Mouse (Mus musculus) left cerebral cortex, adult 9 months (tissue): Measurements from ENCODE around the gene Slc1a5.

Source experiments
- DNase-seq, 2 experiments: peaks; one replicate each; pipeline ENCODE4 v3.0.0; 2022; ENCODE audit warnings: low spot score in 2 of 2

Slc1a5 gene

GRCm38 (mm10) chr7:16780825-16781554 lies at the start of gene Slc1a5:
Gene Slc1a5 (plus strand): TSS chr7:16781340.
- peak; percentile 22 to 71 for DNase-seq

GRCm38 (mm10) chr7:16731893-16732422 lies 49.2 kb upstream of the Slc1a5 start:
- DNase-seq: no peak

GRCm38 (mm10) chr7:16737606-16738072 lies 43.5 kb upstream of the Slc1a5 start:
- no peak for DNase-seq

- DNase-seq: peak; percentile 98 to 99
Observed at GRCm38 (mm10) chr7:16738073-16738696, 43.0 kb upstream of the Slc1a5 start, which contains the start of gene Ap2s1. Gene Ap2s1 (plus strand): TSS chr7:16738410.

GRCm38 (mm10) chr7:16739056-16739604 lies 42.0 kb upstream of the Slc1a5 start:
- DNase-seq: no peak

GRCm38 (mm10) chr7:16745373-16745772 lies 35.8 kb upstream of the Slc1a5 start:
- DNase-seq: no peak

GRCm38 (mm10) chr7:16746093-16746492 lies 35.0 kb upstream of the Slc1a5 start:
- DNase-seq: peak in 1 of 2 experiments; percentile 52

- no peak for DNase-seq
Observed at GRCm38 (mm10) chr7:16747656-16748055, 33.5 kb upstream of the Slc1a5 start.

GRCm38 (mm10) chr7:16752016-16752415 lies 29.1 kb upstream of the Slc1a5 start:
- DNase-seq: no peak

GRCm38 (mm10) chr7:16755362-16756017 lies 25.6 kb upstream of the Slc1a5 start:
- no peak for DNase-seq

- no peak for DNase-seq
Observed at GRCm38 (mm10) chr7:16758872-16759574, 22.1 kb upstream of the Slc1a5 start.

GRCm38 (mm10) chr7:16760292-16760691 lies 20.8 kb upstream of the Slc1a5 start:
- DNase-seq: no peak

GRCm38 (mm10) chr7:16761005-16761481 lies 20.1 kb upstream of the Slc1a5 start:
- DNase-seq: no peak

- DNase-seq: no peak
Observed at GRCm38 (mm10) chr7:16761630-16762029, 19.5 kb upstream of the Slc1a5 start.

- DNase-seq: no peak
Observed at GRCm38 (mm10) chr7:16763463-16764218, 17.5 kb upstream of the Slc1a5 start.

GRCm38 (mm10) chr7:16766443-16766842 lies 14.7 kb upstream of the Slc1a5 start:
- no peak for DNase-seq

GRCm38 (mm10) chr7:16775888-16776287 lies 5.3 kb upstream of the Slc1a5 start:
- no peak for DNase-seq

- no peak for DNase-seq
Observed at GRCm38 (mm10) chr7:16780076-16780475, 1.1 kb upstream of the Slc1a5 start.

- DNase-seq: no peak
Observed at GRCm38 (mm10) chr7:16781555-16781815, 345 bp downstream of the Slc1a5 start.

GRCm38 (mm10) chr7:16781816-16782554 lies 845 bp downstream of the Slc1a5 start:
- no peak for DNase-seq
